Mouse (Mus musculus) CD4-positive helper T cell, adult 2 months (primary cell): ENCODE data around the gene Drd3.

Experiments used
- DNase-seq: peaks from one replicate; pipeline ENCODE4 v3.0.0-alpha.2; 2012; ENCODE audit warnings: low read depth, missing footprints, low spot score

Drd3 gene

GRCm38 (mm10) chr16:43801791-43802307 is 48.0 kb downstream of the Drd3 start:
- DNase-seq, result peak; percentile 68

GRCm38 (mm10) chr16:43802466-43802865 is 48.6 kb downstream of the Drd3 start:
- DNase-seq, result no peak

GRCm38 (mm10) chr16:43804364-43804763 is 50.5 kb downstream of the Drd3 start:
- DNase-seq, result no peak

- no peak for DNase-seq
These were observed 53.2 kb downstream of the Drd3 start for GRCm38 (mm10) chr16:43807048-43807447.

DNA sequence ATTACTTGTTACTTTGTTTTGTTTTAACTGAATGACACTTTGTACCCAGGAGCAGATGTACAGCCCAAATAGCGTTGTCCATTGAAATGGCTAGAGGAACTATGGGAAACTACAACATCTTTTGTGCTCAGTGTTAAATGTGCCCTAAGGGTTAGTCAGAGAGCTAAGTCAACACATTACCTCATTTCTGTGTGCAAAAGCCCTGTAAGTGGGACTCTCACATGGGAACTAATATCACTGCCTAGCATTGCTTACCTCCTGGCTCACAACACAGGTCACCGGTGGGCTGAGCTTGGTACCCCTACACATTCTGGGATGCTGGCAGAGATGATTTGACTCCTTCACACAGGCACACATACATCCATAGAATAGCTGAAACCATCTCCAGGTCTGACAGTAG is 55.6 kb downstream of the Drd3 start:
- no peak for DNase-seq

- DNase-seq, result no peak
These were observed 57.6 kb downstream of the Drd3 start for GRCm38 (mm10) chr16:43811402-43811801.

DNA sequence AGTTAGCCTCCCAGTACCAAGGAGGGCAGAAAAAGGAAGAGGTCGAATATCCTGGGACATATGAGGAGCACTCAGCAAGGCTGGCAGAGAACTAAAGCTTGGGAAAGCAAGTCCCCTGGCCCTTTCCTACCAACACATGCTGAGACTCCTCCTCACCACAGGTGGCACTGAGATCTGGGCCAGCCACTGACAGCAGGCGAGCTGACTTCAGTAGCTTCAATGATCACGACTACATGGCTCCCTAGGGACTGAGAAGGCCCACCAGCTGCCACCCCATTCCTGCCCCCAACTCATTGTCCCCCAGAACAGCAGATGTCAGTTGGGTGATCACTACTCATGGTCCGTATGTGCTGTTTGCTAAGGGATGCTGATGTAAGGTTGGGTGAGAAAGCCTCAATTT is 60.8 kb downstream of the Drd3 start:
- DNase-seq, result no peak

GRCm38 (mm10) chr16:43816321-43816720 is 62.5 kb downstream of the Drd3 start:
- DNase-seq, result no peak

- no peak for DNase-seq
These were observed 64.6 kb downstream of the Drd3 start for GRCm38 (mm10) chr16:43818404-43818803.

DNA sequence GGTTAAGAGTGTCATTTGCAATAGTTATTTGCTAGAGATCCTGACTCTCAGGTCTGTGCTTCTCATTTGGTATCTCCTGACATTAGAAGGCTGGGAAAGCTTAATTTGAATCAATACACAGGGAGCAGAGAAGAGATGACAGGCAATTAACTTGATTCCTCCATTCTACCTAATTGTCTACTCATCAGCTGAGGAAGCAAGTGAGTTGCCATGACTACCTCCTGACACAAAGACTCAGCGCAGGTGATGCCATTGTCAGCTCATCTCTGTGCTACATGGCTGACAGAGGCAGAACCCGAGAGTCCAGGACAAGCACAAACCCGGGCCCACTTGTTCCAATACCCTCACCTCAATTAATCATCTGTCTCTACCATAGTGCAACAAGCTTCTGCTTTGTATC is 73.7 kb downstream of the Drd3 start:
- DNase-seq, result no peak

DNA sequence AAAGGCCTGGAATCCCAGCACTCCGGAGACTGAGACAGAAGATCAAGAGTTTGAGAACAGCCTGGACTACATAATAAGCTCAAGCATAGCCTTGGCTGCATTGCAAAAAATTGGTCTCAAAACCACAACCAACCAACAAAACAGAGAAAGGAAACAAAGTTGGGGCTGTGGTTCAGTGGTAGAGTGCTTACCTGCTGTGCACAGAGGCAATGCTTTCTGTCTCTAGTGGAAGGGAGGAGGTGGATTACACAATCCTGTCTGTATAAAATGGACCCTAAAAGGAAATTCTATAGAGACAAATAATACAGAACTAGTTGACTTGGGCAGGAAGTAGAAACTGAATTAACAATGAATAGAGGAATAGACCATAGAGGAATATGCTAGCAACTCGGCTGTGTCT is 78.1 kb downstream of the Drd3 start:
- peak; percentile 14 for DNase-seq

- no peak for DNase-seq
These were observed 87.4 kb downstream of the Drd3 start for GRCm38 (mm10) chr16:43841236-43841635.

DNA sequence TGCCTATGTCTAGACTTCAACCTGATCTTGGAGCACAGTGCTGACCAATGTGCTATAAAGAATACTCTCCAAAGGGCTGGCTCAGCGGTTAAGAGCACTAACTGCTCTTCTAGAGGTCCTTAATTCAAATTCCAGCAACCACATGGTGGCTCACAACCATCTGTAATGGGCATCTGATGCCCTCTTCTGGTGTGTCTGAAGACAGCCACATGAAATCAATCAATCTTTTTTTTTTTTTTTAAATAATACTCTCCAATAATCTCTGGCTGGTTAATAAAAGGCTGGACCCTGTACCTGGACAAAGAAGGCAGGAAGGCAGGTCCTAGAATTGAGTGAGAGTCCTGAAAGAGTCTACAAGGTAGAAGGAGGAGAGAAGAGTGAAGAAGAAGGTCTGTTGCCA is 96.0 kb downstream of the Drd3 start:
- no peak for DNase-seq

DNA sequence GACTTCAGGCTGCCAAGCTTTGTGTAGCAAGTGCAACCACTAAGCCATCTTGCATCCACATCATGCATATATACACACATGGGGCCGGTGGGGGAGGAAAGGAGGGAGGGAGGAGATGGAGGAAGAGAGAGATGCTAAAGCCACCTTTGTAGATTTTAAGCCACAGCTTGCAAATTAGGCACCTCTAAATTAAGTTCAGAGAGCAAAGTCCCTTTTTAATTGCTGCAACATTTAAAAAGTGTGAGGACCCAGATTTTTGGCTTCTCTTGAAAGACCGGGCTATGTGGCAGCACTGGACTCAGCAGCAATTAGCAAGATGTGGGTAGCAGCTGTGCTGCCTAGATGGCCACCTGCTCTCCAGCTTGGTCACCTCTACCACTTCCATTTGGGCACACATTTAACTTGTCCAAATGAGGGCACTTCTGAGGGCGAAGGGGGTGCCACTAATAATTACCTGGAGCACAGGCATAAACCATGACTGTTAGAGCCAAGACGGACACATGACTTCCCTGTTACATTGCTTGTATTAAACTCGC is 105.2 kb downstream of the Drd3 start:
- DNase-seq, result no peak

GRCm38 (mm10) chr16:43860624-43861023 is 106.8 kb downstream of the Drd3 start:
- DNase-seq, result no peak

- no peak for DNase-seq
These were observed 116.0 kb downstream of the Drd3 start for GRCm38 (mm10) chr16:43869805-43870204.

- no peak for DNase-seq
These were observed 117.6 kb downstream of the Drd3 start for GRCm38 (mm10) chr16:43871419-43871818.
